In genomic region chr3:105794309-105794708, GRCm38 (mm10) we compare ENCODE assay signal across 35 mouse cellular contexts.
"Had no signal": no experiment of that assay in that cellular context is flagged by ENCODE, and none has a peak within 500 bp of the region (broad histone marks: within the 10 kb centered on the region; RNA-seq: fewer than 3 reads in every experiment).

No protein-coding gene starts in this region.

- DNase-seq: heart, postnatal 10 days; heart, postnatal 14 days; heart, postnatal 36 days; heart, postnatal 4 days; kidney, adult 11 months; kidney, adult 18-20 months; kidney, adult 2 months; kidney, adult 8-10 months; kidney, adult 9 months; kidney, postnatal 10 days; kidney, postnatal 14 days; kidney, postnatal 25 days; kidney, postnatal 36 days; kidney, postnatal 4 days; layer of hippocampus, adult 9-11 months; layer of hippocampus, postnatal 36 days had no signal

- H3K27ac ChIP-seq: heart, embryonic 10.5 days; heart, embryonic 13.5 days; heart, embryonic 15.5 days; hindbrain, embryonic 10.5 days; hindbrain, embryonic 12.5 days; hindbrain, embryonic 13.5 days; hindbrain, embryonic 14.5 days; hindbrain, embryonic 15.5 days; hindbrain, postnatal 0 days; intestine, embryonic 15.5 days; kidney, embryonic 15.5 days; kidney, postnatal 0 days; layer of hippocampus, adult 2 months had no signal

- H3K36me3 ChIP-seq: hindbrain, embryonic 15.5 days; intestine, embryonic 15.5 days had no signal

- H3K9ac ChIP-seq: heart, embryonic 12.5 days; heart, embryonic 13.5 days; heart, embryonic 15.5 days; hindbrain, embryonic 12.5 days; hindbrain, embryonic 13.5 days; hindbrain, embryonic 14.5 days; hindbrain, embryonic 15.5 days; intestine, embryonic 15.5 days; kidney, embryonic 15.5 days had no signal

- H3K4me2 ChIP-seq: heart, embryonic 11.5 days; heart, embryonic 12.5 days; heart, embryonic 13.5 days; heart, embryonic 15.5 days; hindbrain, embryonic 12.5 days; hindbrain, embryonic 13.5 days; hindbrain, embryonic 14.5 days; hindbrain, embryonic 15.5 days; intestine, embryonic 15.5 days; kidney, embryonic 15.5 days had no signal

- ATAC-seq: hindbrain, embryonic 16.5 days; hindbrain, postnatal 0 days; inflammation-experienced regulatory T-cells, adult 6 months; intestine, embryonic 15.5 days; intestine, embryonic 16.5 days; intestine, postnatal 0 days had no signal

- H3K27me3 ChIP-seq: heart, embryonic 12.5 days; heart, embryonic 13.5 days; heart, embryonic 15.5 days; hindbrain, embryonic 12.5 days; hindbrain, embryonic 13.5 days; hindbrain, embryonic 15.5 days; intestine, embryonic 15.5 days; kidney, embryonic 15.5 days had no signal

- H3K4me3 ChIP-seq: heart, embryonic 10.5 days; heart, embryonic 12.5 days; heart, embryonic 13.5 days; heart, embryonic 15.5 days; hindbrain, embryonic 10.5 days; hindbrain, embryonic 12.5 days; hindbrain, embryonic 13.5 days; hindbrain, embryonic 15.5 days; intestine, embryonic 15.5 days; kidney, embryonic 15.5 days; layer of hippocampus, adult 2 months had no signal

- H3K9me3 ChIP-seq: heart, embryonic 10.5 days; heart, embryonic 12.5 days; heart, embryonic 15.5 days; hindbrain, embryonic 10.5 days; hindbrain, embryonic 12.5 days; hindbrain, embryonic 13.5 days; hindbrain, embryonic 15.5 days; intestine, embryonic 15.5 days; kidney, embryonic 15.5 days had no signal
